Mouse (Mus musculus) forebrain, embryonic 12.5 days (tissue): Measurements from ENCODE around the gene Sectm1b. TPM values are rescaled to one million over a fixed set of nuclear protein-coding genes. Genes with fewer than 3 reads are reported as not detected.
"Not testable (repeated sequence)": the region's sequence is repeated elsewhere in the genome, so short reads cannot be mapped to it uniquely, and the experiment has no call there.

Experiments
- ATAC-seq: fragments of 200-750 bp; cut with Nextera tagmentation; 2 replicates; pipeline ENCODE4 v1.8.0; 2017; ENCODE audit warnings: moderate TSS enrichment; ENCODE audit not compliant: low FRiP score
- H3K27ac ChIP-seq: fragments of 300-500 bp; sonication (generic); 2 replicates; pipeline ENCODE4 v1.5.1; 2016; ENCODE audit warnings: mild to moderate bottlenecking
- H3K27me3 ChIP-seq: fragments of 300-500 bp; sonication (generic); 2 replicates; pipeline ENCODE4 v1.6.1; 2016; ENCODE audit warnings: mild to moderate bottlenecking
- H3K36me3 ChIP-seq: fragments of 300-500 bp; sonication (generic); replicated peaks from 2 replicates; pipeline ENCODE4 v1.6.1; 2016; ENCODE audit warnings: mild to moderate bottlenecking
- H3K4me1 ChIP-seq: fragments of 300-500 bp; sonication (generic); 2 replicates; pipeline ENCODE4 v1.6.1; 2016
- H3K4me2 ChIP-seq: fragments of 300-500 bp; sonication (generic); 2 replicates; pipeline ENCODE4 v1.6.1; 2016; ENCODE audit warnings: mild to moderate bottlenecking, moderate library complexity
- H3K4me3 ChIP-seq: fragments of 300-500 bp; sonication (generic); replicated peaks from 2 replicates; pipeline ENCODE4 v1.5.1; 2016; ENCODE audit warnings: mild to moderate bottlenecking
- H3K9ac ChIP-seq: fragments of 300-500 bp; sonication (generic); 2 replicates; pipeline ENCODE4 v1.6.1; 2016; ENCODE audit warnings: mild to moderate bottlenecking
- H3K9me3 ChIP-seq: fragments of 300-500 bp; sonication (generic); 2 replicates; pipeline ENCODE4 v1.6.1; 2016
- WGBS: fragments of 180-500 bp; shearing (Covaris S2); methylation state at CpG from one replicate; pipeline ENCODE4 v1.1.7; 2016; 5-methylcytosine and 5-hydroxymethylcytosine counted together
- polyA plus RNA-seq: library from polyadenylated mRNA; unstranded; fragments of >200 nt; fragmentation: Nextera tagmentation; extraction: Ambion mirVana; gene quantifications from 2 replicates; pipeline ENCODE4 v1.2.1, GENCODE M21; 2016

Gene Sectm1b
- not detected in 2 replicates for polyA plus RNA-seq

DNA sequence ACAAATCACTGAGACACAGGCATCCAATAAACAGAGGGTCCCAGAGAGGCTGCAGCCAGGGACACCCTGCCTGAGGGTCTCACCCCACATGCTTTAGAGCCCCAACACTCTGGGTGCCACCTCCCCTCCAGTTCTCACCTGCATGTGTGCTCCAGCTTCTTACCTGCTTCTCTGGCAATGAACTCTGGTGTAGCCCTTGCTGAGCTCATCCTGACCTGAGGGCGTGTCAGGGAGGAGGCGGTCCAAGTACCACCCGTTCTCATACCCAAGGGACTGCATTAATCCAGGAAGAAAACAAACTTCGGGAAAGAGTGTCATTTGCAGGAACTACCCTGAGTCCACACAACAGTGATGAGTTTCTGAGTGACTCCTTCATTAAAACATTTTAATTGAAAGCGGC lies at the start of gene Sectm1b:
Gene Sectm1b, minus strand, starts transcription at position 191 of the 400 bp plus-strand sequence.
- 83% methylated on average over 5 of the region's 5 CpGs for WGBS
- no peaks in the 10 kb centered on the region for H3K4me1 ChIP-seq

DNA sequence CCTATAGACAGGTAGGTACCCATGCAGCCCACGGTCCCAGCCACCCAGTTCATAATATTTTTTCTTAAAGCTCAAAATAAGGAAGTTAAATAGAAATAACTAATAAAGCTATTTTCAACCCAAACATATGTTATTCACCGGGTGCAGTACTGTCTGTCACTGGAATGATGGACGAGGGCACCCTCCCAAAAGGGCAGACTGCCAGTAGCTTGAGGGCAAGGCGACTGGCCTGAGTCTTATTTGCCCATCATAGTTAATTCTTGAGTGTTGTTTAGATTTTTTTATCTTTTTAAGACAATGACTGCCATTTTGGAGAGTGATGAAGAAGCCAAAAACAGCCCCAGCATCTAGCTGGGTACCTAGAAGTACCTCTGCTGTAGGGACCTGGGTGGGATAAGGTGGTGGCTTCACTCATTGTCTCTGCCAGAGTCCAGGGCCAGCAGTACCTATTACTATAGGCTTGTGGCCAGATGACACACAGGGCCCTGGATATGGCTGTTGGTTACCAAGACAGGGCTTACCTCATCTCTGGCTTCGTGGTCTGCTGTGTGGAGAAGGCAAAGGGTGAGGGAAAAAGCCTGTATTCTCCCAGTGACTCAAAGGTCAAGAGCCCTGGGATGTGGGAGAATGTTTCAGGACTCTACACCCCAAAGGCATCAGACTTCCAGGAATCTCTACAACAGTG lies 48.9 kb upstream of the Sectm1b start:
- no peak overlapping the region for H3K4me2 ChIP-seq
- WGBS, result 84% methylated on average over 5 of the region's 5 CpGs
- H3K4me1 ChIP-seq, result no peaks in the 10 kb centered on the region
- no peak for ATAC-seq
- no peak overlapping the region for H3K4me3 ChIP-seq
- no peaks in the 10 kb centered on the region for H3K36me3 ChIP-seq
- no peaks in the 10 kb centered on the region for H3K9me3 ChIP-seq
- peaks cover 13% of the 10 kb centered on the region for H3K27me3 ChIP-seq
- H3K9ac ChIP-seq, result no peak overlapping the region
- H3K27ac ChIP-seq, result no peak overlapping the region

More for the DNA sequence above, at the start of gene Sectm1b:
- Histone ChIP-seq H3K36me3 (no peaks in the 10 kb centered on the region), H3K4me3 (no peak within 1 kb of the TSS), H3K4me2 (no peak within 1 kb of the TSS), H3K27me3 (no peaks in the 10 kb centered on the region), H3K27ac (no peak within 1 kb of the TSS), H3K9me3 (no peaks in the 10 kb centered on the region), H3K9ac (no peak within 1 kb of the TSS)
- no peak for ATAC-seq

DNA sequence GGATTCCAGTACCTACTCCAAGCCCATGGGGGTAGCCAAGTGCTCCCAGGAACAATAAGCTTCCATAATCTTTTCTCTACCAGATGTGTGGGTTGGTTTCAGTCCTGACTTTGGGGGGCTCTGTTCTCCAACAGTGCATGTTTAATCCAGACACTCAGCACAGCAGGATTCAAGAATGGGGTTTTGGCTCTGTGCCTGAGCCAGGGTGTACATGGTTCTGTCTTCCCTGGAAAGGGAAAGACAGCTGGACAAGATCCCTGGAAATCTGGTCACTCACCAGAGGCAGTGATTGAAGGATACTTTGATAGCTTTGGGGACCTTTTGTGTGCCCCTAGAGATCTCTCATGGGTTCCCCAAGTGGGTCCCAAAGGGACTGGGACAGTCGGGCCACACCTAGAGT lies 48.2 kb upstream of the Sectm1b start:
- H3K9ac ChIP-seq, result no peak overlapping the region
- WGBS, result 79% methylated on average over 1 of the region's 1 CpGs
- H3K36me3 ChIP-seq, result no peaks in the 10 kb centered on the region
- H3K4me2 ChIP-seq, result no peak overlapping the region
- no peaks in the 10 kb centered on the region for H3K4me1 ChIP-seq
- no peak overlapping the region for H3K27ac ChIP-seq
- peaks cover 13% of the 10 kb centered on the region for H3K27me3 ChIP-seq
- no peak for ATAC-seq
- H3K9me3 ChIP-seq, result no peaks in the 10 kb centered on the region
- no peak overlapping the region for H3K4me3 ChIP-seq

DNA sequence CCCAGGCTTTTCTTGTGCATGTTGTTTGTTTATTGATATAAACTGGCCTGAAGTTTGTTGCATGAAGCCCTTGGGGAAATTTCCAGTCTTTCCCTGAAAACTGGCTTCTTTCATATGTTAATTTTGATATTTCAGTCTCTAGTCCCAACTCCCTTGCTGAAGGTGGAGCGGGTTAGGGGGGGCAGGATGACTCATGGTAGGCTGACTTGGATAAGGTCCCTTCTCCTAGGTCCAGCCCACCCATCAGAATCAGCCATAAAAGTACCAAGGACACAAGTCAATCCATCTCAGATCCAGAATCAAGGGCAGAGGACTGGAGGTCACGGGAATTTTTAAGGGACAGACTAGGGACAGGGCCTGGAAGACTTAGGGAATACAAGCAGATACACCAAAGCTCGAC lies 47.7 kb upstream of the Sectm1b start:
- Histone ChIP-seq H3K9ac (no peak overlapping the region), H3K4me1 (no peaks in the 10 kb centered on the region), H3K36me3 (no peaks in the 10 kb centered on the region)

DNA sequence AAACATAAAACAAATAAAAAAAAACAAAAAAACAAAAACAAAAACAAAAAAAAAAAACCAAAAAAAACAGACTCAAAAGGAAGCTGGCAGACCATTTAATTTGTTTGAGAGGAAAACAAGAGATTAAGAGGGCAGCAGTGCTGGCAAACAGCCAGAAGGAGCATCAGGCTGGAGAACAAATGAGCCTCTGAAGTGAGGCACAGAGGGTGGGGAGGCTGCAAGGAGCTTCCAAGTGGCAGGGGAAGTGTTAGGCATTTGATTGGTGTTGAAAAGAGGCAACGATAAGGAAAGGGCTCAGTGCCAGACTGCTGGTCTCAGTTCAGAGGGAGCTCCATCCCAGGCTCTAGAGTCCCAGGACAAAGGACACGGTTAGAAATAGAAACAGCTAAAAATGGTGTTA lies 46.6 kb upstream of the Sectm1b start:
- no peak overlapping the region for H3K9ac ChIP-seq
- H3K9me3 ChIP-seq, result no peaks in the 10 kb centered on the region
- no peak overlapping the region for H3K4me3 ChIP-seq
- no peak overlapping the region for H3K27ac ChIP-seq
- no peak overlapping the region for H3K4me2 ChIP-seq
- 10% methylated on average over 2 of the region's 2 CpGs for WGBS
- no peaks in the 10 kb centered on the region for H3K36me3 ChIP-seq
- H3K27me3 ChIP-seq, result peaks cover 13% of the 10 kb centered on the region
- no peaks in the 10 kb centered on the region for H3K4me1 ChIP-seq
- ATAC-seq, result peak; percentile 83; the same call in 1 of the 2 replicates

More for the DNA sequence above, 47.7 kb upstream of the Sectm1b start:
- H3K4me3 ChIP-seq, result no peak overlapping the region
- H3K27me3 ChIP-seq, result peaks cover 13% of the 10 kb centered on the region
- H3K27ac ChIP-seq, result no peak overlapping the region
- no peak for ATAC-seq
- no peak overlapping the region for H3K4me2 ChIP-seq
- no peaks in the 10 kb centered on the region for H3K9me3 ChIP-seq
- 90% methylated on average over 3 of the region's 3 CpGs for WGBS

DNA sequence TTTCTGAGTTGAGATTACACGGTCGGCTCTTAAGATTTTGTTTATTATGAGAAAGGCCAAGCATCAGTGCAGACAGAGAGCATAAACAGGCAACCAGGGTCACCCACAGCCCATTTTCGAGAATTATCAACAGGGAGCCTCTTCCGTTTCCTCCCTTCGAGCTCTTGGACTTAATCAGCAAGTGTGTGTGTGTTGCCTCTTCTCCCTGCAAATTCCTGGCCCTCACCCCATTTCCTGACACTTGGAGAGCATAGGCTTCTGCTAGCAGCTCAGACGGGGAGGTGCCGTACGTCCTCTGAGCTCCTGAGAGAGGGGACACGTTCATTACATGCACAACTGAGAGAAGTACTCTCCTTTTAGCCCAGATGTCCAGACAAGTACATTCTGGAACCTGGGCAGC lies 44.7 kb upstream of the Sectm1b start:
- no peaks in the 10 kb centered on the region for H3K4me1 ChIP-seq
- no peak overlapping the region for H3K4me2 ChIP-seq
- H3K9me3 ChIP-seq, result no peaks in the 10 kb centered on the region
- H3K4me3 ChIP-seq, result no peak overlapping the region
- H3K27me3 ChIP-seq, result peaks cover 13% of the 10 kb centered on the region
- WGBS, result 78% methylated on average over 9 of the region's 9 CpGs
- H3K9ac ChIP-seq, result no peak overlapping the region
- no peak overlapping the region for H3K27ac ChIP-seq
- no peak for ATAC-seq
- H3K36me3 ChIP-seq, result no peaks in the 10 kb centered on the region

DNA sequence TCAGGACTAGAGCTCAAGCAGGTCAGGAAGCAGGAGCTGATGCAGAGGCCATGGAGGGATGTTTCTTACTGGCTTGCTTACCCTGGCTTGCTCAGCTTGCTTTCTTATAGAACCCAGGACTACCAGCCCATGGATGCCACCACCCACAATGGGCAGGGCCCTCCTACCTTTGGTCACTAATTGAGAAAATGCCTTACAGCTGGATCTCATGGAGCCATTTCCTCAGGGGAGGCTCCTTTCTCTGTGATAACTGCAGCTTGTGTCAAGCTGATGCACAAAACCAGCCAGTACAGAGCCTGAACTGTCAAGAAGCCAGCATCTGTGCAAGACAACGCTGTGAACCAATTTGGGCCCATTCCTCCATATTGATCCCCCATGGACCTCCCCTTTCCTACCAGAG lies 43.9 kb upstream of the Sectm1b start:
- H3K36me3 ChIP-seq, H3K4me2 ChIP-seq, H3K4me3 ChIP-seq, H3K9ac ChIP-seq, H3K27ac ChIP-seq, H3K9me3 ChIP-seq, H3K4me1 ChIP-seq, ATAC-seq: not testable (repeated sequence)
- peaks cover 13% of the 10 kb centered on the region for H3K27me3 ChIP-seq
- 87% methylated on average over 1 of the region's 1 CpGs for WGBS

DNA sequence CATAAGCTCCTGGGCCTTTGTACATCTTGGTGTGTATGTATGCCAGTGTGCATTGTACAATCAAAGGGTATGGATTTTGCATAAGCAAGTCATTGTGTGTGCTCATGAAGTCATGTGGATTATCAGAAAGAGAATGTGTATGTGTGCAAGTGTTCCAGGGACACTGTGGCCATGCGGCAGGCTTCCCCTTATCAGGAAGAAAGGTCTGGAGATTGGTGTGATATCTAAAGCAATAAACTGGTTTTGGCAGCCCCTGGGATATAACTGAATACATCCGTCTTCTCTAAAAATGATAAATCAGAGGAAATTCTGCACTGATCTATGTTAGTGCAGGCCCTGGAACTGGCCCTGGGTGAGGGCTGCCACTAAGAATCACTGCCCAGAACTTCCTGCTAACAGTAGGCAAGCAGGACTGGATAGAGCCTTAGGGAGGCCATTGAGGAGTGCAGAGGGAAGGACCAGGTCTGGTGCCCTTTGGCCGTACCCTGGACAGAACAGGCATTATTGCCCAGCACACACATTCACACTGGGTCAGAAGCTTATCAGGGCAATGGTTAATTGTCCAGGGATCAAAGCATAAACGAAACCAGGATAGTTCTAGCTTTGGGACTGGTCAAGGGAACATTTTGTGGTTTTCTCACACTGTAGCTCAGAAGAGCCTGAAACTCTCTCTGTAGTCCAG lies 37.9 kb upstream of the Sectm1b start:
- no peak overlapping the region for H3K4me3 ChIP-seq
- no peak for ATAC-seq
- no peaks in the 10 kb centered on the region for H3K9me3 ChIP-seq
- H3K4me1 ChIP-seq, result no peaks in the 10 kb centered on the region
- 92% methylated on average over 4 of the region's 4 CpGs for WGBS
- H3K36me3 ChIP-seq, result no peaks in the 10 kb centered on the region
- no peak overlapping the region for H3K4me2 ChIP-seq
- no peaks in the 10 kb centered on the region for H3K27me3 ChIP-seq
- H3K9ac ChIP-seq, result no peak overlapping the region
- no peak overlapping the region for H3K27ac ChIP-seq

DNA sequence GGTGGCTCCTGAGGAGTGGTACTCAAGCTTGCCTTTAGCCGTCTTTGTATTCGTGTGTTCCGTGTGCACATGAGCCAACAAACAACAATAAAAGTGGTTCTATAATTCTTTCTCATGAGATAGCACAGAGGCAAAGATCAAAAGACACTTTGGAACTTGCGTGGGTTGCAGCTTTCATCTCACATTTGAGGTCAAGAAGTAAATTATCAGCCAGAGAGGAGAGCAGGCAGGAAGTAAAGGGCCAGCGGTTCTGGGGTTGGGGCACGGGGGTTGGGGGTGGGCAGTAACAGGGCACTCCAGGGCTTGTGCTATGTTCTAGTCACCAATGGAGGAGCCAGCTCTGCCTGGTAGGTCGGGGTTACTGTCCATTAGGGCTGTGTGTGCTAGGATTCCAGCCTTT lies 37.3 kb upstream of the Sectm1b start:
- H3K27ac ChIP-seq, result no peak overlapping the region
- no peaks in the 10 kb centered on the region for H3K36me3 ChIP-seq
- 76% methylated on average over 7 of the region's 7 CpGs for WGBS
- no peak for ATAC-seq
- no peaks in the 10 kb centered on the region for H3K9me3 ChIP-seq
- H3K27me3 ChIP-seq, result no peaks in the 10 kb centered on the region
- no peak overlapping the region for H3K9ac ChIP-seq
- H3K4me2 ChIP-seq, result no peak overlapping the region
- H3K4me3 ChIP-seq, result no peak overlapping the region
- no peaks in the 10 kb centered on the region for H3K4me1 ChIP-seq

DNA sequence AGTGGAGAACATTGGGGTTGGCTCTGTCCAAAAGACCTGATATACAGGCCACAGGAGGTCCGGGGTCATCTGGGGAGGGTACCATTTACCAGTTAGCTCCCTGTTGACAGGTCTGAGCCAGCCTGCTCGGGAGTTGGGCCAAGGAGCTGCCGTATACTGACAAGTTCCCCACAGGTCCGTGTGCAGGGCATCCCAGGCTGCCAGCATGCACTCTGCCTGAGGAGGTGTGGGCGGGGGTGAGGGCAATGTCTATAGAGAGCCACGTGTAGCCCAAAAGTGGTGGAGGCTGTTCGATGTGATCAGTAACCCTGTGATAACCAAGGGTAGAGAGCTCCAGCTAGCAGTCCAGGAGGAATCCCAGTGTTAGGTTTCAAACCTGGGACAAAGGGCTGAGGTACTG lies 36.4 kb upstream of the Sectm1b start:
- 82% methylated on average over 7 of the region's 7 CpGs for WGBS
- H3K9ac ChIP-seq, result no peak overlapping the region
- no peaks in the 10 kb centered on the region for H3K9me3 ChIP-seq
- H3K36me3 ChIP-seq, result no peaks in the 10 kb centered on the region
- H3K4me2 ChIP-seq, result no peak overlapping the region
- no peak overlapping the region for H3K27ac ChIP-seq
- no peak overlapping the region for H3K4me3 ChIP-seq
- no peak for ATAC-seq
- no peaks in the 10 kb centered on the region for H3K4me1 ChIP-seq
- H3K27me3 ChIP-seq, result no peaks in the 10 kb centered on the region

DNA sequence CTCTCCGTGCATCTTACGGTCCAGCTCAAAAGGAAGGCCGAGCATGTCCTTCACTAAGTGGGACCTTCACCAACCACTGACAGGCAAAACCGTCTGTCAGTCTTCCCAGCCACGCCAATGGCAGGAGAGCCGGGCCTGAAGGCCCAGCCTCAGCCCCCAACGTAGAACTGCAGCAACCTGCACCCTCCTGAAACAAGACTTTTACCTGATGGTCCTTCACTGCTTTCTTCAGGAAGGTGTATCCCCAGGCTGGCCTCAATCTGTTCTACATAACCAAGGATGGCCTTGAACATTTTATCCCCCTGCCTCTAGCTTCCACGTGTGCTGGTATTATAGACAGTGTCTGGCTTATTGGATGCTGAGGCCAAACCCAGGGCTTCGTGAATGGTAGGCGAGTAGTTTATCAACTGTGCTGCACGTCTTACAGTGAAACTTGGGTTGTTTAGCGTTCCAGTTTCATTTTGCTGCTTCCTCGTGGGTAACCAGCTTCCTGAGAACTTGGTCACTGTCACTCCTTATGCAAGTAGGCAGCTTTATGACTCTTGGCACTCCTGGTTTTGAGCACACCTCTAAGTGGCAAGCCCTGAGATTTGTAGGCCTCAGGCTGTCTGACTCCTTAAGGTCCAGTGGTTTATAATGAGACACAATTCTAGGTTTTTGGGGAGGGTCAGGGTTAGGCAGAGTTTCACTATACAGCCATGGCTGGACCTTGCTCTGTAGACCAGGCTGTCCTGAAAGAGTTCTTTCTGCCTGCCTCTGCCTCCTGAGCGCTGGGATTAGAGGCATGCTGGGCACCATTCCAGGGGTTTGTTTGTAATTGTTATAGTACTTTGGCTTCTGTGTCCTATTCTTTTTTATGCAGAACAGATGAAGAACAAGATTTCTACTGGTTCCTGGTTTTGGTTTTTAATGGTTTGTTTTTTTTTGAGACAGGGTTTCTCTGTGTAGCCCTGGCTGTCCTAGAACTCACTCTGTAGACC lies 29.5 kb upstream of the Sectm1b start:
- no peak for ATAC-seq
- H3K4me1 ChIP-seq, result no peaks in the 10 kb centered on the region
- H3K4me2 ChIP-seq, result no peak overlapping the region
- H3K36me3 ChIP-seq, result no peaks in the 10 kb centered on the region
- no peak overlapping the region for H3K4me3 ChIP-seq
- H3K9ac ChIP-seq, result no peak overlapping the region
- H3K27ac ChIP-seq, result no peak overlapping the region
- H3K9me3 ChIP-seq, result no peaks in the 10 kb centered on the region
- WGBS, result 89% methylated on average over 14 of the region's 14 CpGs
- H3K27me3 ChIP-seq, result no peaks in the 10 kb centered on the region

DNA sequence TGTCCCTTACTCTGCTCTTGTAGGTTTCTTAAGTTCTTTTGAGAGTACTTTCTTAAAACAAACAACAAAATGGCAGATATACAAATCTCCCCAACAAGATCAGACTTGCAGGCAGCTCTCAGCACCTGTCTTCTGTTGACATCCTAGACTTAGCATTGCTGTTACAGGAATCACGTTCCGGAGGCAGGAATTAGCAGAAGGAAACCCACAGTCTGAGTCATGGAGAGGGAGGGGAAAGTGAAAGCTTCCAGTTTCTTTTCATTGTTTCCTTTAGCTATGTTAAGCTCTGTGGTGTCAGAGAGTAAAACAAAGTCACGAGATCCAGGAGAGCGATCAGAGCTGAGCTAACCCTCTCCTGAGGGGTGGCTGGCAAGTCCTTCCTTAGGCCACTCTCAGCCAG lies 27.6 kb upstream of the Sectm1b start:
- H3K36me3 ChIP-seq, result no peaks in the 10 kb centered on the region
- H3K4me2 ChIP-seq, result no peak overlapping the region
- ATAC-seq, result no peak
- H3K27me3 ChIP-seq, result no peaks in the 10 kb centered on the region
- H3K4me1 ChIP-seq, result no peaks in the 10 kb centered on the region
- no peak overlapping the region for H3K9ac ChIP-seq
- 82% methylated on average over 4 of the region's 4 CpGs for WGBS
- no peaks in the 10 kb centered on the region for H3K9me3 ChIP-seq
- H3K4me3 ChIP-seq, result no peak overlapping the region
- no peak overlapping the region for H3K27ac ChIP-seq
